Mouse (Mus musculus) ES-CJ7 (cell line): Measurements from ENCODE around the gene 9930021J03Rik.

Experiments used
- DNase-seq: peaks from one replicate; pipeline ENCODE4 v3.0.0; 2011; ENCODE audit warnings: low read depth, low spot score

9930021J03Rik gene

GRCm38 (mm10) chr19:29810022-29810421, 4.2 kb upstream of the 9930021J03Rik start:
- no peak for DNase-seq

GRCm38 (mm10) chr19:29805101-29805916, 480 bp downstream of the 9930021J03Rik start:
- DNase-seq = peak; percentile 74

GRCm38 (mm10) chr19:29803946-29804345, 1.8 kb downstream of the 9930021J03Rik start:
- no peak for DNase-seq

- DNase-seq = no peak
Measured at GRCm38 (mm10) chr19:29797371-29797770, 8.4 kb downstream of the 9930021J03Rik start.

- no peak for DNase-seq
Measured at GRCm38 (mm10) chr19:29787997-29788396, 17.8 kb downstream of the 9930021J03Rik start.

- DNase-seq = no peak
Measured at GRCm38 (mm10) chr19:29782914-29783313, 22.9 kb downstream of the 9930021J03Rik start.

- DNase-seq = no peak
Measured at GRCm38 (mm10) chr19:29753939-29754338, 51.9 kb downstream of the 9930021J03Rik start.

- no peak for DNase-seq
Measured at GRCm38 (mm10) chr19:29750994-29751393, 54.8 kb downstream of the 9930021J03Rik start.

GRCm38 (mm10) chr19:29743531-29743930, 62.3 kb downstream of the 9930021J03Rik start:
- no peak for DNase-seq

- no peak for DNase-seq
Measured at GRCm38 (mm10) chr19:29740661-29741060, 65.1 kb downstream of the 9930021J03Rik start.

- DNase-seq = peak; percentile 48
Measured at GRCm38 (mm10) chr19:29739608-29740007, 66.2 kb downstream of the 9930021J03Rik start.

- no peak for DNase-seq
Measured at GRCm38 (mm10) chr19:29735421-29735820, 70.4 kb downstream of the 9930021J03Rik start.

GRCm38 (mm10) chr19:29718476-29718875, 87.3 kb downstream of the 9930021J03Rik start:
- no peak for DNase-seq

GRCm38 (mm10) chr19:29717854-29718253, 87.9 kb downstream of the 9930021J03Rik start:
- no peak for DNase-seq

- no peak for DNase-seq
Measured at GRCm38 (mm10) chr19:29713451-29713850, 92.3 kb downstream of the 9930021J03Rik start.

GRCm38 (mm10) chr19:29709461-29709860, 96.3 kb downstream of the 9930021J03Rik start:
- DNase-seq = no peak

- DNase-seq = no peak
Measured at GRCm38 (mm10) chr19:29708461-29708860, 97.3 kb downstream of the 9930021J03Rik start.

GRCm38 (mm10) chr19:29708003-29708402, 97.8 kb downstream of the 9930021J03Rik start:
- DNase-seq = no peak

- DNase-seq = no peak
Measured at GRCm38 (mm10) chr19:29707314-29707898, 98.4 kb downstream of the 9930021J03Rik start.

GRCm38 (mm10) chr19:29704436-29704835, 101.4 kb downstream of the 9930021J03Rik start:
- DNase-seq = peak; percentile 25

- no peak for DNase-seq
Measured at GRCm38 (mm10) chr19:29701707-29702106, 104.1 kb downstream of the 9930021J03Rik start.

- DNase-seq = peak; percentile 59
Measured at GRCm38 (mm10) chr19:29697245-29697874, 108.4 kb downstream of the 9930021J03Rik start, which contains the start of gene Mlana. TSS of gene Mlana (plus strand) at chr19:29697824.
